Mouse (Mus musculus): ENCODE results near the gene Alpk3. TPM values are rescaled to one million over a fixed set of nuclear protein-coding genes. Genes with fewer than 3 reads are reported as not detected.
A peak's percentile ranks its signal among the peaks of the same experiment; 100 is the strongest.

Gene Alpk3
- total and polyA plus RNA-seq, 3 experiments = under 0.01 to 0.03 TPM; not detected in 1

DNA sequence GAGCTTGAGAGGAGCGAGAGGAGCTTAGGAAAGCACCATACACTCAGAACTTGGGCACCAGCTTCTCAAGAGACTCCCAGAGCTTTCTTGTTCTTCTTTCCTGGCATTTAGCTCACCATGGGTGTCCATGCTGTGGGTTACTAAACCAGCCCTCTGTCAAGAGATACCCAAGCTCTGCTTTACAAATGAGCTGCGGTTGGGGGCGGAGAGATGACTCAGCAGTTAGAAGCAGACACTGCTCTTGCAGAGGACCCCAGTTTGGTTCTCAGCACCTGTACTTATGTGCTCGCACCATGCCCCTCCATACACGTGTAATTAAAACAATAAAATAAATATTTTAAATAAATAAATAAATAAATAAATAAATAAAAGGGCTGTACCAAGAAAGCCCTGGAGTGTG is 79.9 kb downstream of the Alpk3 start:
- peak; percentile 50 for DNase-seq (ENCODE audit: low read depth, low spot score)
- Histone ChIP-seq H3K27me3 (ENCODE audit: control insufficient read depth in 1 of 2, insufficient read depth in 2 of 2, low read length in 2 of 2) (peaks cover 0 to 7% of the 10 kb centered on the region in 2 experiments; a peak in 3 of 4 replicates), H3K36me3 (ENCODE audit: control insufficient read depth in 1 of 2, insufficient read depth in 2 of 2, low read length in 2 of 2) (no peaks in the 10 kb centered on the region), H3K27ac (ENCODE audit: control insufficient read depth, low read depth, low read length) (no peak overlapping the region), H3K4me3 (ENCODE audit: control insufficient read depth in 1 of 2, insufficient read depth in 1 of 2, low read depth in 2 of 2, low read length in 2 of 2) (no peak overlapping the region), H3K79me2 (ENCODE audit: control insufficient read depth, insufficient read depth, low read length, poor library complexity) (no peaks in the 10 kb centered on the region), H3K9ac (ENCODE audit: control insufficient read depth, low read depth, low read length, poor library complexity, severe bottlenecking) (no peak overlapping the region), H3K9me3 (replicated peaks; ENCODE audit: insufficient read depth, low read length) (no peaks in the 10 kb centered on the region), H3K4me1 (ENCODE audit: control insufficient read depth in 1 of 2, insufficient read depth in 2 of 2, low read length in 2 of 2) (peaks cover 0 to 4% of the 10 kb centered on the region in 2 experiments; a peak in 1 of 4 replicates)
- TF ChIP-seq CTCF (IDR thresholded peaks at IDR 0.05 in 2 of 3, conservative IDR thresholded peaks at IDR 0.05 in 1 of 3; ENCODE audit: control insufficient read depth in 1 of 3, insufficient read depth in 1 of 3, low read depth in 2 of 3, low read length in 3 of 3, poor library complexity in 1 of 3, severe bottlenecking in 1 of 3) = no peak
- TF ChIP-seq GATA1 (IDR thresholded peaks at IDR 0.05; ENCODE audit: low read depth, low read length) = no peak
- TF ChIP-seq MAFK (IDR thresholded peaks at IDR 0.05; ENCODE audit: borderline replicate concordance, low read depth, low read length) = no peak
- TF ChIP-seq MYB (IDR thresholded peaks at IDR 0.05; ENCODE audit: low read depth, low read length) = no peak
- no peak for TF ChIP-seq TCF12 (IDR thresholded peaks at IDR 0.05; ENCODE audit: low read depth, low read length)

DNA sequence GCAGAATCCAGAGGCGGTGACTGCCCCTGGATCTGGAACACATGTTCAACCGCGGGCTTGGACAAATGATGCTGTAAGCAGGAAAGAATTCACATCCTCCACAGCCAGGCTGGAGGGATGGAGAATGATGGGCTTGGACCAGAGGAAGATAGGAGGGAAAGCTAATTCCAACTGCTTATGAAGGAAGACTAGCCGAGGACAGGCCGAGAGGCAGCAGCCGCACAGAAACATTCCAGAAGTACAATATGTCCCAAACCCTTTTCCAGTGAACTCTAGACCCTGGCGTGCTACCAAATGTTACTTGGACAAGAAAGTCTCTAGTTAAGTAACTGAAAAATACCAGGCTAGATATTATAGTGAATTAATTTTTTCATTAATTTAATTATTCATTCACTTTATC is 81.7 kb downstream of the Alpk3 start:
- Histone ChIP-seq H3K79me2 (ENCODE audit: control insufficient read depth, insufficient read depth, low read length, poor library complexity) (no peaks in the 10 kb centered on the region), H3K27me3 (ENCODE audit: control insufficient read depth in 1 of 2, insufficient read depth in 2 of 2, low read length in 2 of 2) (peaks cover 0 to 5% of the 10 kb centered on the region in 2 experiments; a peak in 3 of 4 replicates), H3K27ac (ENCODE audit: control insufficient read depth, low read depth, low read length) (no peak overlapping the region), H3K36me3 (ENCODE audit: control insufficient read depth in 1 of 2, insufficient read depth in 2 of 2, low read length in 2 of 2) (no peaks in the 10 kb centered on the region), H3K9ac (ENCODE audit: control insufficient read depth, low read depth, low read length, poor library complexity, severe bottlenecking) (no peak overlapping the region), H3K9me3 (replicated peaks; ENCODE audit: insufficient read depth, low read length) (no peaks in the 10 kb centered on the region), H3K4me3 (ENCODE audit: control insufficient read depth in 1 of 2, insufficient read depth in 1 of 2, low read depth in 2 of 2, low read length in 2 of 2) (no peak overlapping the region), H3K4me1 (ENCODE audit: control insufficient read depth in 1 of 2, insufficient read depth in 2 of 2, low read length in 2 of 2) (peaks cover 0 to 4% of the 10 kb centered on the region in 2 experiments; a peak in 1 of 4 replicates)
- TF ChIP-seq MAFK (IDR thresholded peaks at IDR 0.05; ENCODE audit: borderline replicate concordance, low read depth, low read length) (no peak), GATA1 (IDR thresholded peaks at IDR 0.05; ENCODE audit: low read depth, low read length) (no peak), MAX (IDR thresholded peaks at IDR 0.05; ENCODE audit: low read length) (no peak), TAL1 (IDR thresholded peaks at IDR 0.05; ENCODE audit: low read length) (no peak), ZNF384 (IDR thresholded peaks at IDR 0.05; ENCODE audit: low read depth, low read length) (no peak), RAD21 (IDR thresholded peaks at IDR 0.05; ENCODE audit: low read depth, low read length) (no peak)
- DNase-seq (ENCODE audit: low read depth, low spot score) = no peak

DNA sequence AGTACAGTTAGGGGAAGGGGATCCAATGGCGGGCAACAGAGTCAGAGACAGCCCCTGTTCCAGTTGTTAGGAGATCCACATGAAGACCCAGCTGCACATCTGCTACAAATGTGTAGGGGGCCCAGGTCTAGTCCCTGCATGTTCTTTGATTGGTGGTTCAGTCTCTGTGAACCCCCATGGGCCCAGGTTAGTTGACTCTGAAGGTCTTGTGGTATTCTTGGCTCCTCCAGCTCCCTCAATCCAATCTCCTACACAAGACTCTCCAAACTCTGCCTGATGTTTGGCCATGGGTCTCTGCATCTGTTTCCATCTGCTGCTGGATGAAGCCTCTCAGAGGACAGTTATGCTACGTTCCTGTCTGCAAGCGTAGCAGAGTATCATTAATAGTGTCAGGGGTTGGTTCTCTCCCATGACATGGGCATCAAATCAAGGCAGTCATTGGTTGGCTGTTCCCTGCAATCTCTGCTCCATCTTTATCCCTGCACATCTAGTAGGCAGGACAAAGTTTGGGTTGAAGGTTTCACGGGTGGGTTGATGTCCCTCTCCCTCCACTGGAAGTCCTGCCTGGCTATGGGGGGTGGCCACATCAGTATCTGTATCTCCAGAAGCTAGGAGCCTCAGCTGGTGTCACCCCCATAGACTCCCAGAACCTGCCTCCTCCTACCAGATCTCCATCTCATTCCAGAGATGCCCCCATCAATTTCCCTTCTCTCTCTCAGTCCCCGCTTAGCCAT is 82.4 kb downstream of the Alpk3 start:
- H3K27me3 ChIP-seq (ENCODE audit: control insufficient read depth in 1 of 2, insufficient read depth in 2 of 2, low read length in 2 of 2) = peaks cover 0 to 5% of the 10 kb centered on the region in 2 experiments; a peak in 3 of 4 replicates
- no peaks in the 10 kb centered on the region for H3K9me3 ChIP-seq (replicated peaks; ENCODE audit: insufficient read depth, low read length)
- no peak for DNase-seq (ENCODE audit: low read depth, low spot score)
- peaks cover 0 to 4% of the 10 kb centered on the region in 2 experiments; a peak in 1 of 4 replicates for H3K4me1 ChIP-seq (ENCODE audit: control insufficient read depth in 1 of 2, insufficient read depth in 2 of 2, low read length in 2 of 2)
- no peaks in the 10 kb centered on the region for H3K36me3 ChIP-seq (ENCODE audit: control insufficient read depth in 1 of 2, insufficient read depth in 2 of 2, low read length in 2 of 2)
- no peak overlapping the region for H3K4me3 ChIP-seq (ENCODE audit: control insufficient read depth in 1 of 2, insufficient read depth in 1 of 2, low read depth in 2 of 2, low read length in 2 of 2)
- TF ChIP-seq RAD21 (IDR thresholded peaks at IDR 0.05; ENCODE audit: low read depth, low read length) (no peak), TBP (IDR thresholded peaks at IDR 0.05; ENCODE audit: low read depth, low read length) (no peak), ZMIZ1 (IDR thresholded peaks at IDR 0.05; ENCODE audit: low read depth, low read length) (no peak)
- no peaks in the 10 kb centered on the region for H3K79me2 ChIP-seq (ENCODE audit: control insufficient read depth, insufficient read depth, low read length, poor library complexity)
- no peak overlapping the region for H3K27ac ChIP-seq (ENCODE audit: control insufficient read depth, low read depth, low read length)
- H3K9ac ChIP-seq (ENCODE audit: control insufficient read depth, low read depth, low read length, poor library complexity, severe bottlenecking) = no peak overlapping the region

Measured in MEL (cell line).